Mouse (Mus musculus) lung, adult 2 months (tissue): Measurements from ENCODE around the gene Zfp85.

ENCODE experiments used
- CTCF ChIP-seq: fragments of 200-500 bp; IDR thresholded peaks from 2 replicates; pipeline ENCODE4 v1.5.1; 2011; ENCODE audit warnings: mild to moderate bottlenecking, low read length, control low read depth; ENCODE audit not compliant: insufficient read depth
- POLR2A ChIP-seq: fragments of 200-500 bp; IDR thresholded peaks from 2 replicates; pipeline ENCODE4 v1.6.1; 2011; ENCODE audit warnings: low read depth, mild to moderate bottlenecking, control low read depth, low read length, borderline replicate concordance; ENCODE audit errors: extremely low read depth

GRCm38 (mm10) chr13:67791921-67792455, 37.0 kb upstream of the Zfp85 start:
- TF ChIP-seq CTCF (no peak), POLR2A (no peak)
